Mouse (Mus musculus) cerebellum, adult 11-12 months (tissue): ENCODE data around the gene Arhgap27.
"Not testable (repeated sequence)": the region's sequence is repeated elsewhere in the genome, so short reads cannot be mapped to it uniquely, and the experiment has no call there.

ENCODE experiments used
- DNase-seq: peaks from one replicate; pipeline ENCODE4 v3.0.0; 2022

Arhgap27 gene

DNA sequence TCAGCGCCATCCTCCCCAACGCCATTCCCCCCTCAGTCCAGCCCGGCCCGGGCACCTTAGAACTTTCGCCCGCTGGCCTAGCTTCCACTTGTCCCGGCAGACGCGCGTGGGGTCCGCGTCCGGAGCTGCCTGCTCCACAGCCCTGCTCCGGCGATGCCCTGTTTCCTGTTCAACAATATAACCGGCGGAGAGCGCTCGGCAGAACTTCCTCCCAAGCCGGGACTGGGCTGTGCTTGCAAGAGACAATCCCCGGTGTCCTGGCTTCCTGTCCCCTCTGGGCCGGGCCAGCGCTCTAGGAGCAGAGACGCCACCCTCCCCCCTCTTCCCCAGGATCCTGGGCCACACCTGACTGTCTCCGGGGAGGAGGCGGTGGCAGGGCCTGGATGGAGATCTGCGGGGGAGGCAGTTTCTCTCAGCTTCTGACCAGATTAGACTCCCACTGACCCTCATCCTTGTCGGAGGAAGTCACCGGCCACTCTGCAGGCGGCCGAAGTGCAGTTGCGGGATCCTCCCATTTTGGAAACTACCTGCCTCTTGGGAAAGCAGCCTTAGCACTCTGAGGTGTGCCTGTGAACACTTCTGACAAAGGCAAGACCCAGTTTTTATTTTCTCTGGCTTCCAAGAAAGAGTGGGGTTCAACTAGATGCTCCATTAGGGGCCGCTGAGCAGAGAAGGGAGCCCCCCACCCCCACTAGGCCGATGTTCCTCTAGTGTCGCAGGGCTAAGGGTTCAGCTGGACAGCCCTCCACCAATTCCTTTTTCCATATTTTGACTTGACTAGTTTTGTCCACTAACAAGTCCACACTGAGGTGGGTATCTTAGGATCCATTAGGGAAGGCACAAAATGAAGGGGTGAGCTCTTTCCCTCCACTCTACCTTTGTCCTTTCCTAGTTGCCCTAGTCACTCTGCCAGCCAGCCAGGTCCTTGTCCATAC lies at the start of gene Arhgap27:
Gene Arhgap27 (minus strand): TSS at position 479 of the 935 bp plus-strand sequence.
- DNase-seq, result peak; percentile 47

DNA sequence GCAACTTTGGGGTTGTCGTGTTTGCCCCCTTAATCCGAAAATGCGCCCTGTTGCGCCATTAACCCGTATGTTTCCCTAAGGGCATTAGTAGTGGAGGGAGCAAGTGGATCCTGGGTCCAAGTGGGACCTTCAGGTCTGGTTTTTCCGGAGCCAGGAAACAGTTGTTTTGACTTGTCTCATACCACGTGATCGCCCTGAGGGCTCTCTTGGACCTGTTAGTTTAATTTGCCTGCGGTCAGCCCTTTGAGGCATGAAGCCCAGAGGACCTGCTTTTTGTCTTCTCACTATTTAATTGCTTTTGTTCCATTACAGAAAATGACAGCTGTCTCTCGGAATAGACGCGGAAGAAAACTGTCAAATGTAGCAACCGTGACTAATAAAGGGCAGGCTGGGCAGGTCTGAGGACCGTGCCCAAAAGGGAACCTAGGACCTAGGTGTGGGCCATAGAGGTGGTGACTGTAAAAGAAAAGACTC lies 49.5 kb upstream of the Arhgap27 start:
- DNase-seq, result no peak

GRCm38 (mm10) chr11:103411981-103412949 lies 48.8 kb upstream of the Arhgap27 start, which contains the start of gene Plekhm1:
Plekhm1 (minus strand) TSS chr11:103412687.
- DNase-seq, result peak; percentile 96

DNA sequence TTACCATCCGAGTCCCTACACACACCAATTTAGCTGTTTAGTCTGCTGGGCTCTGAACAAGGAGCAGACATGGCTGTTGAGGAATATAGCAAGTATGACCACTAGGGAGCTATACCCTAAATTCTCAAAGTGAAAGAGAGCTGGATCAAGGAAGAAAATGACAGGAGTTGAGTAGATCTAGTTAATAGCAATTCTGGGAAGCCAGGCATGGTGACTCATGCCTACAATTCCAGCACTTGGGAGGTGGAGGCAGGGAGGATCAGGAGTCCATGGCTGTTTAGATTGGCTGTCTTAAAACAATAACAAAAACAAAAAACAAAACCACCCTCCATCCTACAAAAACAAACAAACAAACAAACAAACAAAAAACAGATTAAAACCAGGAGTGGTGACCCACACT lies 47.8 kb upstream of the Arhgap27 start:
- no peak for DNase-seq

DNA sequence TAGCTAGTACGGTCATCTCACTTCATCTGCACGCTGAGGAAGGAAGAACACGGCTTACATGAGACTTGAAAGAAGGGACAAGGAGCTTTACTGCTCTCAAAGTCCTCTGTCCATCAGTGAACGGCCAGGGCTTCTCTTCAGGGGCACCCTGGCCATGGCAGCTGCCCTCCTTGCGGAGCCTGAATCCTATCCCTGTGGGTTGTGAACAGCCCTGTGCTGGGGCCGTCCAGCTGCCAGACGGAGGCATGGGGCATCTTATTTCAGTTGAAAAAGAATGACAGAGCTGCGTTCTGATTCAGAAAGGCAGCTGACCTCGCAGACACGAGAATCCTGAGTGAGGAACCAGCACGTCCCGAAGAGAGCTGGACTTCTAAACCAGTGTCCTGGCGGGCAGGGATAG lies 45.4 kb upstream of the Arhgap27 start:
- no peak for DNase-seq

DNA sequence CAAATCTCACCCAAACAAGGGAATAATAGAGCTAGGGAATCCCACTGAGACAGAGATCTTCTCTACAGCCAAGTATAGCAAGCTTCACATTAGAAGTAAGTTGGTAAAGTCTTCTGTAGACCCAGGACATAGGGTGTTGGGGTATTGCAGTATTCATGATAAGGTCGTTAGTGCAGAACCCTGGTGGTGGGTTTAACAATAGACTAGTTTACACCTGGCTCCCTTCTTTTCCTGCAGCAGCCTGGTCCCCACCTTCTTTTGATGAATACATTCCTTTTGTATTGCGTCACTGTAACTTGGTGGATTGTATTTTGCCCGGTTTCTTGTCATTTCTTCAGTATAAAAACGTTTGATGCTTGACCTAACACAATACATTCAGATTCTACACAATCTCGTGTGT lies 43.6 kb upstream of the Arhgap27 start:
- DNase-seq, result not testable (repeated sequence)

GRCm38 (mm10) chr11:103406551-103406950 lies 43.1 kb upstream of the Arhgap27 start:
- DNase-seq, result no peak

- no peak for DNase-seq
Measured at GRCm38 (mm10) chr11:103405814-103406213, 42.3 kb upstream of the Arhgap27 start.

GRCm38 (mm10) chr11:103404618-103405017 lies 41.1 kb upstream of the Arhgap27 start:
- no peak for DNase-seq

GRCm38 (mm10) chr11:103403776-103404175 lies 40.3 kb upstream of the Arhgap27 start:
- no peak for DNase-seq

DNA sequence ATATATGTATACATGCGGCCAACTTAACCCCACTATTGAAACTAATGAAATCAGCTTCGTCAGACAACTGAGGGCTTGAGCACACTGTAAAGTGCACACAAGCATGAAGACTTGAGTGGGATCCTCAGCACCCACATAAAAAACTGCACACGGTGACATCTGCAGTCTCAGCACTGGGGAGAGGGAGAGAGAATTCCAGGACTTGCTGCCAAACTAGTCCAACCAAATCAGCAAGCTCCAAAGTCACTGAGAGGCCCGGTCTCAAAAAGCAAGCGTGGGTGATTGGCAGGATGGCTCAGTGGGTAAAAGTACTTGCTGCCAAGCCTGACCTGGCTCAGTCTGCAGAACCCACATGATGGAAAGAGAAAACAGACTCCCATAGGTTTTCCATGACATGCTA lies 39.2 kb upstream of the Arhgap27 start:
- no peak for DNase-seq

- peak; percentile 43 for DNase-seq
Measured at GRCm38 (mm10) chr11:103402198-103402597, 38.7 kb upstream of the Arhgap27 start.

- DNase-seq, result no peak
Measured at GRCm38 (mm10) chr11:103399986-103400385, 36.5 kb upstream of the Arhgap27 start.

DNA sequence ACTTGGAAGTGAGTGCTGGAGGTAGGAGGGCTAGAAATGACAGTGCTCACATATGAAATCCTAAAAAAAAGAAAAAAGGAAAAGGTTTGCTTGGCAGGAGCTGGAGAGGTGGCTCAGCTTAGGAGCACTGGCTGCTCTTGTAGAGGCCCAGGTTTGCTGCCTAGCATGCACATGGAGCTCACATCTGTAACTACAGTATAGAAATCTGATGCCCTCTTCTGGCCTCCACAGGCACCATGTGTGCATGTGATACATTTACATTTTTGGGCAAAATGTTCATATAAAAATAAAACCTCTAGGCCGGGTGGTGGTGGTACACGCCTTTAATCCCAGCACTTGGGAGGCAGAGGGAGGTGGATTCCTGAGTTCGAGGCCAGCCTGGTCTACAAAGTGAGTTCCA lies 35.6 kb upstream of the Arhgap27 start:
- DNase-seq, result no peak

DNA sequence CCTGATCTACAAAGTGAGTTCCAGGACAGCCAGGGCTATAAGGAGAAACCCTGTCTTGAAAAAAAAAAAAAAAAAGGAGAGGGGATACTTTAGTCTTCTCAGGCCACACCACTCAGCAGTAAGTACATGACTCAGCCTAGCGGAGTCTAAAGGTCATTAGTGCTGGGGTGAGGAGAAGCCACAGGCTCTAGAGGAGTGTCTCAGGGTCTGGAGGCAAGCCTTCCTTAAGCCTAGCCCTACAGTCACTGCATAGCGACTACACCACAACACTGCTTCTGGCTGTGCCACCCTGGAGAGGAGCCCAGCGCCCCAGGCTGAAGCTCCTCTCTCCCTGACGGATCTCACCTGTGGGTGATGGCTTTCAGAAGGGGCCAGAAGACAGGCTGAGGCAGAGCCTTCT lies 33.2 kb upstream of the Arhgap27 start:
- no peak for DNase-seq

DNA sequence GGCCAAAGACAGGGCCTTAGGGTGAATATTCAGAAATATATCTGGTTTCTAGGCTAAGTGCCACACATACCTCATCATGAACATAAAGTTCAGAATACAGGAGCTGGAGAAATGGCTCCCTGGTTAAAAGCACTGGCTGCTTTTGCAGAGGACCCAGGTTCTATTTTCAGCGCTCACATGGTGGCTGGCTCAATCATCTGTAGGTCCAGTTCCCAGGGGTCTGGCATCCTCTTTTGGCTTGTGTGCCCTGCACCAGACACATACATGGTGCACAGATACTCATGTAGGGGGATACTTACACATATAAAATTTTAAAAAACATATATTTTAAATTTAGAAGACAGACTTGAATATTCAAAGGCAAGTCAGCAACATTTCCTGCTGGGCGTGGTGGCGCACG lies 32.7 kb upstream of the Arhgap27 start:
- no peak for DNase-seq

DNA sequence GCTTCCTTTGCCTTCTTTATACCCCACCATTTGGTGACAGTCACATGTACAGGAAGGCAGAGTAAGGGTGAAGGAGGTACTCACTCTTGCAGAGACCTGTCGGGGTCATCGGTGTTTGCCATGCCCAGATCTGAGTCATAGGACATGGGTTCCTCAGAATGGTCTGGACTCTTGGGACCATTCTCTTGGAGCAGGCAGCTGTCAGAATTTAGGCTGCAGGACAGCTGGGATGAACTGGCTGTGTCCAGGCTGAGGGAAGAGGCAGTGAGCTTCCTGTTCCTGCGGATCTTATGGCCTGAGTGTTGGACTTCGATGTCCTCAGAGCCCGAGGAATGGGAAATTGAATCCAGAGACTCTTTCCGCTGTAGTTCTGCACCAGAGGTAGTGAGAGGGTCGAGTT lies 31.1 kb upstream of the Arhgap27 start:
- no peak for DNase-seq

DNA sequence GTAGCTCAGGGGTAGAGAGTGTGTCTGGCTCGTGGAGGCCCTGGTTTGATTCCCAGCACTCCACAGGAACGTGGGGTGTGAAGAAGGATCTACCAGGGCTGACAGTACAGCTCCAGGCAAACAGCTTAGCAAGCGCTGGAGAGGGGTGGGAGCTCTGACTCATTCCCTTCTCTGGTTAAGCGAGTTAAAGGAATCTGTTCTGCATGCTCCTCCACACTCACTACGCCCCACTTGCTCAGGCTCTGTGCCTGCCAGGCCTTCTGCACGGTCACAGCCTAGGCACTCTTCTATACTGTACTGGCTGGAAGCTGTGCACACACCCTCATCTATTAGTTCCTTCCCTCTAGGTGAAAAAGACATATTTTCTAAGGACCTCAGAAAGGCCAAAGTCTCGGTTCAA lies 30.5 kb upstream of the Arhgap27 start:
- no peak for DNase-seq

- no peak for DNase-seq
Measured at GRCm38 (mm10) chr11:103387870-103388526, 24.5 kb upstream of the Arhgap27 start.

- DNase-seq, result no peak
Measured at GRCm38 (mm10) chr11:103386827-103387226, 23.3 kb upstream of the Arhgap27 start.

DNA sequence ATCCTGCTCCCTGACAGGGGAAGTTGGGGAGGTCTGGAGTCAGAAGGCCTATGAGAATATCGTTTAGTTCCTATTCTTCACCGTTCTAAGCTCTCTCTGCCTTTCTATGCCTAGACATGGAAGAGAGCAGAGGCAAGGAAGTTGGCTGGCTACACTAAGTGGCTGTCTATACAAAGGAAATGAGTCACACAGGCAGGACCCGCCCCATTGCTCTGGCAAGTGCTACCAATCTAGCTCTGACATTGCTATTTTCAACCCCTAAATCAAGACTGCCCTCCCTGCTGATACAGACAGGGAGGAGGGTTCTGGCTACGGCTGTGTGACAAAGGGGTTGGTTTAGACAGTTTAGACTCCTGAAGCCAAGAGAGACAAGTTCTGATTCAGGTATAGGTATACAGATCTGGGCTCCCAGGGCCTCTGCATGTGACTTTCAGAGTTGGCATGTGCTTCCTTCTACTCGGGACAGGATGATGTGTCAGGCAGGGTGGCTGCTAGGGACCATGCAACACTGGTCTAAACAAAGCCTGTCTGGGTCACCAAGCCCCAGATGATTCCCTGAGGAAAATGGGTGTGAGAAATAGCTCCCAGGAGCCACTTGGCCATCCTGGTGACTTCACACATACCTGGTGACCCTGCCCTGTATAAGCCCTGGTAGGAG lies 18.6 kb upstream of the Arhgap27 start:
- DNase-seq, result no peak

GRCm38 (mm10) chr11:103381505-103381904 lies 18.0 kb upstream of the Arhgap27 start:
- no peak for DNase-seq
